Mouse (Mus musculus) G1E (cell line): ENCODE results near the gene Cdc42se2. TPM values are rescaled to one million over a fixed set of nuclear protein-coding genes. Genes with fewer than 3 reads are reported as not detected.

Experiments used
- ATAC-seq: 2 replicates; pipeline ENCODE4 v1.8.0; 2016; ENCODE audit warnings: mild to moderate bottlenecking; ENCODE audit not compliant: insufficient number of reproducible peaks, poor library complexity, low FRiP score, severe bottlenecking; ENCODE audit errors: extremely low read depth
- DNase-seq: peaks from one replicate; pipeline ENCODE4 v3.0.0; 2012; ENCODE audit warnings: low spot score
- H3K27me3 ChIP-seq: 2 replicates; pipeline ENCODE4 v1.6.1; 2012; ENCODE audit warnings: mild to moderate bottlenecking, low read length, inconsistent platforms; ENCODE audit not compliant: insufficient read depth
- H3K36me3 ChIP-seq: replicated peaks from 2 replicates; pipeline ENCODE3; 2012; ENCODE audit warnings: mild to moderate bottlenecking, inconsistent platforms
- H3K4me1 ChIP-seq: 2 replicates; pipeline ENCODE4 v1.6.1; 2012; ENCODE audit warnings: low read depth, low read length, inconsistent platforms, mixed read lengths; ENCODE audit not compliant: insufficient read depth
- H3K4me3 ChIP-seq: 2 replicates; pipeline ENCODE4 v1.5.1; 2012; ENCODE audit warnings: low read depth, mild to moderate bottlenecking, inconsistent platforms, low read length, moderate library complexity, mixed read lengths
- H3K9me3 ChIP-seq: replicated peaks from 2 replicates; pipeline ENCODE4 v1.6.1; 2012; ENCODE audit warnings: inconsistent platforms
- CTCF ChIP-seq: IDR thresholded peaks from 2 replicates; pipeline ENCODE4 v1.5.1; 2012; ENCODE audit warnings: low read depth, low read length, inconsistent platforms, mixed read lengths
- GATA1 ChIP-seq: IDR thresholded peaks from 2 replicates; pipeline ENCODE4 v1.6.1; 2012; ENCODE audit warnings: borderline replicate concordance, low read length, inconsistent platforms, mixed read lengths
- GATA2 ChIP-seq: IDR thresholded peaks from 2 replicates; pipeline ENCODE4 v1.6.1; 2012; ENCODE audit warnings: low read depth, low read length, inconsistent platforms, borderline replicate concordance
- POLR2AphosphoS5 ChIP-seq: IDR thresholded peaks from 2 replicates; pipeline ENCODE4 v1.6.1; 2012; ENCODE audit warnings: low read depth, low read length, inconsistent platforms; ENCODE audit not compliant: insufficient replicate concordance
- TAL1 ChIP-seq: conservative IDR thresholded peaks from 2 replicates; pipeline ENCODE4 v1.6.1; 2012; ENCODE audit warnings: low read depth, low read length, inconsistent platforms, mixed read lengths
- polyA plus RNA-seq: library from polyadenylated mRNA; stranded (reverse); fragments of >175 nt; gene quantifications from 2 replicates; pipeline ENCODE4 v1.2.3, GENCODE M21; 2012
- total RNA-seq, 2 experiments: library from RNA; stranded (forward) in 1 of 2; stranded (reverse) in 1 of 2; fragments of 200-1000 nt in 1 of 2; fragments of >200 nt in 1 of 2; fragmentation: Nextera tagmentation in 1 of 2; gene quantifications; 2 replicates each; pipeline ENCODE4 v1.2.3; 2014 to 2017

The Cdc42se2 gene
- total and polyA plus RNA-seq, 3 experiments = 5.0 to 32.9 (median 25.0) TPM

DNA sequence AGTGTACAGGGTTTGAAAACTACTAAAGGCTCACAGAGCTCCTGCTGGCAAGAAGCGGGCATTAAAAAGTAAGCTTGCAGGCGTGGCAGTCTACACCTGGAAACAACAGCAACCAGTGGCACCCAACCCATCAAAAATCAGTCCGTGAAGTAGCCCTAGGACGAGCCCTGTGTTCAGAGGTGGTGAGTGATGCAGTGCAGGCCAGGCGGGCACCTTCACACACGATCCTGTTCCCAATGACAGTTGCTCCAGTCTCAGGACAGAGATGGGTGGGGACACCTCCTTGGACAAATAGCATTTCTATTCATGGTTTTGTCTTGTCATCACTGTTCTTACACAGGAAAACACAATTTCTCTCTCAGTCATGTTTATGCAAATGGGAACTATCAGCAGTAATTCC is 65.4 kb downstream of the Cdc42se2 start:
- Histone ChIP-seq H3K4me1 (peaks cover 4% of the 10 kb centered on the region), H3K27me3 (no peaks in the 10 kb centered on the region), H3K36me3 (peaks cover 71% of the 10 kb centered on the region), H3K9me3 (no peaks in the 10 kb centered on the region), H3K4me3 (no peak overlapping the region)
- TF ChIP-seq CTCF (no peak), POLR2AphosphoS5 (no peak), GATA2 (no peak), GATA1 (no peak), TAL1 (no peak)
- no peak for DNase-seq
- no peak for ATAC-seq

GRCm38 (mm10) chr11:54718601-54719000 is 68.9 kb downstream of the Cdc42se2 start:
- H3K4me3 ChIP-seq = no peak overlapping the region
- TF ChIP-seq POLR2AphosphoS5 (no peak), TAL1 (no peak), GATA1 (no peak), GATA2 (no peak), CTCF (no peak)
- no peak for ATAC-seq
- DNase-seq = no peak
- no peaks in the 10 kb centered on the region for H3K4me1 ChIP-seq
- H3K27me3 ChIP-seq = no peaks in the 10 kb centered on the region
- H3K36me3 ChIP-seq = peaks cover 64% of the 10 kb centered on the region
- no peaks in the 10 kb centered on the region for H3K9me3 ChIP-seq

DNA sequence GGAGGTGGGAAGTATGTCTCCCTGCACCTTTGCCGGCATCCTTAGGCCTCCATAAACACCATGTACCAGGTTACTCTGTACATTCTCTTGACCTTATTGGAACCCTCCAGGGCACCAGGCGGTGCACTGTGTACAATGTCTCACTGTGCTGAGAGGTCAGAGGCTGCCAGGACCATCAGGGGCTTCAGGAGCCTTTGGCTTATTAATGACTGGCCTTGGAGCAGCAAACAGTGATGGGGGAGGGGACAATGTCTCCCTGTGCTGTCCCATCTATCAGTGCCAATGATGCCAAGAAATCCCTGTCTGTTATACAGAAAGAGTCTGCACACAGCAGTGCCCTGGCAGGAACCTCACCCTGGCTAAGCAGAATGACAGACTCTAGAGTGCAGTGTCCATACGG is 69.6 kb downstream of the Cdc42se2 start:
- Histone ChIP-seq H3K36me3 (peaks cover 60% of the 10 kb centered on the region), H3K4me3 (no peak overlapping the region), H3K4me1 (no peaks in the 10 kb centered on the region), H3K9me3 (no peaks in the 10 kb centered on the region), H3K27me3 (no peaks in the 10 kb centered on the region)
- ATAC-seq (no peak), DNase-seq (no peak)
- TF ChIP-seq TAL1 = no peak
- TF ChIP-seq GATA2 = no peak
- TF ChIP-seq POLR2AphosphoS5 = no peak
- TF ChIP-seq GATA1 = no peak
- TF ChIP-seq CTCF = no peak

DNA sequence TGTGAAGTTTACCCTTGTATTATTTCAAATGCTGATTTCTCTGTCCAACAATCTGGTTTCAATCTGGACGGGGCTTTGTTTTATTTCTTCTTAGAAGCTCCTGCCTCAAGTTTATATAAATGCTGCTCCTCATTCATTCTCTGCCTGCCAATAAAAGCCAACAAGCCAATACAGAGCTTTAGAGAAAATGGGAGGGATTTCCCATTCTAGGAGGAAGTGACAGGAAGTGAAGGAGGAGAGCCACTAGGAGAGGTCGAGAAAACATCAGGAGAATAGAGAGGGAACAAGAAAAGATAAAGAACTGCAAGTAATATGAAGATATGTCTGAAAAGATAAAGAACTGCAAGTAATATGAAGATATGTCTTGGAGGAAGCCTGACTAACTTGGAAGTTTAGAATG is 74.6 kb downstream of the Cdc42se2 start:
- TF ChIP-seq POLR2AphosphoS5 (no peak), CTCF (no peak), GATA1 (no peak), TAL1 (no peak), GATA2 (no peak)
- no peak for DNase-seq
- no peak overlapping the region for H3K4me3 ChIP-seq

GRCm38 (mm10) chr11:54710512-54711293 is 76.8 kb downstream of the Cdc42se2 start:
- no peak for DNase-seq
- H3K36me3 ChIP-seq = peaks cover 10% of the 10 kb centered on the region
- no peaks in the 10 kb centered on the region; the same call in 1 of the 2 replicates for H3K27me3 ChIP-seq
- H3K9me3 ChIP-seq = no peaks in the 10 kb centered on the region
- TF ChIP-seq POLR2AphosphoS5 (no peak), CTCF (no peak), TAL1 (no peak), GATA1 (no peak), GATA2 (no peak)
- H3K4me1 ChIP-seq = no peaks in the 10 kb centered on the region
- no peak overlapping the region for H3K4me3 ChIP-seq
- no peak for ATAC-seq

More for the DNA sequence above, 74.6 kb downstream of the Cdc42se2 start:
- ATAC-seq = no peak
- Histone ChIP-seq H3K27me3 (no peaks in the 10 kb centered on the region), H3K4me1 (no peaks in the 10 kb centered on the region), H3K36me3 (peaks cover 26% of the 10 kb centered on the region), H3K9me3 (no peaks in the 10 kb centered on the region)

DNA sequence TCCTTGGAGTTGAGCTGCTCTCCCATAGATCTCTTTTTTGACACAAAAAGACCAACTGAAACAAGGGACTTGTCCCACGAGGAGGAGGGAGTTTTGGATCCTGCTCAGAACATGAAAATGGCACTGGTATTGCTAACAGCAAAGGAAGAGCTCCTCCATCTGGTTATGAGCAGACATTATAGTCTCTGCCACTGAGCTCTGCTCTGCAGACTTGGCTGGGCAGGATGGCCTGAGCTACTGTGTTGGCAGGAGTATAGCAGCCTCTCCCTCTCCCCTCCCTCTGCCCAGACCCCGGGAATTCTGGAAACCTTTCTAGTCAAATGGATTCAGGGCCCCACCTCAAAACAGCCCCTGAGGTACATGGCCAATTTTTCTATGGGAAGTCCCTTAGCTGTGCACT is 77.8 kb downstream of the Cdc42se2 start:
- ATAC-seq (no peak), DNase-seq (no peak)
- peaks cover 8% of the 10 kb centered on the region for H3K36me3 ChIP-seq
- H3K27me3 ChIP-seq = no peaks in the 10 kb centered on the region; the same call in 1 of the 2 replicates
- H3K9me3 ChIP-seq = no peaks in the 10 kb centered on the region
- no peaks in the 10 kb centered on the region for H3K4me1 ChIP-seq
- TF ChIP-seq POLR2AphosphoS5 = no peak
- TF ChIP-seq CTCF = no peak
- no peak for TF ChIP-seq TAL1
- TF ChIP-seq GATA2 = no peak
- no peak for TF ChIP-seq GATA1
- H3K4me3 ChIP-seq = no peak overlapping the region
